Mouse (Mus musculus) intestine, postnatal 0 days (tissue): ENCODE data around the gene Shroom1. TPM values are rescaled to one million over a fixed set of nuclear protein-coding genes. Genes with fewer than 3 reads are reported as not detected.
A peak's percentile ranks its signal among the peaks of the same experiment; 100 is the strongest.

Experiments used
- ATAC-seq: fragments of 200-750 bp; cut with Nextera tagmentation; 2 replicates; pipeline ENCODE4 v1.8.0; 2017; ENCODE audit warnings: mild to moderate bottlenecking, moderate TSS enrichment, moderate library complexity
- H3K27ac ChIP-seq: fragments of 300-500 bp; sonication (generic); 2 replicates; pipeline ENCODE4 v1.5.1; 2014; ENCODE audit warnings: mild to moderate bottlenecking, low read depth, low read length, moderate library complexity
- H3K27me3 ChIP-seq: fragments of 300-500 bp; sonication (generic); replicated peaks from 2 replicates; pipeline ENCODE4 v1.6.1; 2014; ENCODE audit warnings: low read length, mixed read lengths; ENCODE audit not compliant: control insufficient read depth, insufficient read depth
- H3K36me3 ChIP-seq: fragments of 300-500 bp; sonication (generic); 2 replicates; pipeline ENCODE4 v1.6.1; 2014; ENCODE audit warnings: mild to moderate bottlenecking, moderate library complexity; ENCODE audit not compliant: control insufficient read depth, insufficient read depth
- H3K4me1 ChIP-seq: fragments of 300-500 bp; sonication (generic); replicated peaks from 2 replicates; pipeline ENCODE4 v1.6.1; 2014; ENCODE audit warnings: antibody characterized with exemption, low read length, mixed read lengths; ENCODE audit not compliant: control insufficient read depth, insufficient read depth
- H3K4me2 ChIP-seq: fragments of 300-500 bp; sonication (generic); replicated peaks from 2 replicates; pipeline ENCODE4 v1.6.1; 2014; ENCODE audit warnings: low read depth, mild to moderate bottlenecking, moderate library complexity
- H3K4me3 ChIP-seq: fragments of 300-500 bp; sonication (generic); 2 replicates; pipeline ENCODE4 v1.5.1; 2014; ENCODE audit warnings: low read depth, low read length
- H3K9ac ChIP-seq: fragments of 300-500 bp; sonication (generic); 2 replicates; pipeline ENCODE4 v1.6.1; 2014; ENCODE audit warnings: mild to moderate bottlenecking, low read depth, low read length
- H3K9me3 ChIP-seq: fragments of 300-500 bp; sonication (generic); 2 replicates; pipeline ENCODE4 v1.6.1; 2016; ENCODE audit warnings: mixed run types; ENCODE audit not compliant: control insufficient read depth
- CTCF ChIP-seq: sonication (generic); IDR thresholded peaks from 2 replicates; pipeline ENCODE4 v1.5.1; 2016; ENCODE audit warnings: low read depth, mild to moderate bottlenecking, control low read depth, antibody characterized with exemption, moderate library complexity
- WGBS: fragments of 180-500 bp; shearing (Covaris S2); extraction: QIAGEN DNeasy Blood & Tissue Kit; methylation state at CpG from one replicate; pipeline ENCODE4 v1.1.7; 2014; 5-methylcytosine and 5-hydroxymethylcytosine counted together
- polyA plus RNA-seq: library from polyadenylated mRNA; unstranded; fragments of >200 nt; fragmentation: Nextera tagmentation; extraction: Ambion mirVana; gene quantifications from 2 replicates; pipeline ENCODE4 v1.2.1, GENCODE M21; 2015

Gene Shroom1
- polyA plus RNA-seq, 1 experiment from 2014 or later, result 3.7 TPM

- Histone ChIP-seq H3K4me1 (0 out of 2 replicates have a peak, but pooled peaks cover 4% of the 10 kb centered on the region), H3K36me3 (no peaks in the 10 kb centered on the region), H3K27me3 (no peaks in the 10 kb centered on the region), H3K4me2 (0 out of 2 replicates have a peak overlapping the region, but pooled peaks have one; percentile 27), H3K4me3 (no peak overlapping the region), H3K27ac (peak overlapping the region; percentile 86), H3K9ac (no peak overlapping the region), H3K9me3 (no peaks in the 10 kb centered on the region)
- 15% methylated on average over 15 of the region's 15 CpGs for WGBS
- no peak for TF ChIP-seq CTCF
- ATAC-seq, result peak; percentile 82
These were observed 6.8 kb upstream of the Shroom1 start for GRCm38 (mm10) chr11:53450070-53450705.

GRCm38 (mm10) chr11:53451361-53451760 is 5.6 kb upstream of the Shroom1 start:
- Histone ChIP-seq H3K36me3 (no peaks in the 10 kb centered on the region), H3K4me3 (no peak overlapping the region), H3K4me2 (no peak overlapping the region), H3K9ac (no peak overlapping the region), H3K27me3 (no peaks in the 10 kb centered on the region), H3K27ac (peak overlapping the region; percentile 86), H3K9me3 (no peaks in the 10 kb centered on the region), H3K4me1 (0 out of 2 replicates have a peak, but pooled peaks cover 4% of the 10 kb centered on the region)
- 13% methylated on average over 2 of the region's 2 CpGs for WGBS
- peak; percentile 64 for ATAC-seq
- TF ChIP-seq CTCF, result no peak

GRCm38 (mm10) chr11:53452396-53452795 is 4.6 kb upstream of the Shroom1 start:
- Histone ChIP-seq H3K36me3 (no peaks in the 10 kb centered on the region), H3K4me3 (no peak overlapping the region), H3K9ac (no peak overlapping the region), H3K27me3 (no peaks in the 10 kb centered on the region), H3K27ac (no peak overlapping the region), H3K4me1 (0 out of 2 replicates have a peak, but pooled peaks cover 4% of the 10 kb centered on the region), H3K9me3 (no peaks in the 10 kb centered on the region), H3K4me2 (no peak overlapping the region)
- no peak for TF ChIP-seq CTCF
- no peak for ATAC-seq
- 97% methylated on average over 9 of the region's 9 CpGs for WGBS

GRCm38 (mm10) chr11:53453031-53453430 is 4.0 kb upstream of the Shroom1 start:
- no peaks in the 10 kb centered on the region for H3K27me3 ChIP-seq
- 0 out of 2 replicates have a peak, but pooled peaks cover 4% of the 10 kb centered on the region for H3K4me1 ChIP-seq
- no peak overlapping the region for H3K27ac ChIP-seq
- ATAC-seq, result no peak
- no peaks in the 10 kb centered on the region for H3K9me3 ChIP-seq
- H3K9ac ChIP-seq, result no peak overlapping the region
- WGBS, result 64% methylated on average over 5 of the region's 5 CpGs
- H3K36me3 ChIP-seq, result no peaks in the 10 kb centered on the region
- no peak for TF ChIP-seq CTCF
- H3K4me3 ChIP-seq, result no peak overlapping the region
- H3K4me2 ChIP-seq, result no peak overlapping the region

- no peaks in the 10 kb centered on the region for H3K36me3 ChIP-seq
- peak overlapping the region; percentile 96 for H3K4me2 ChIP-seq
- TF ChIP-seq CTCF, result peak; percentile 67
- peak; percentile 46 for ATAC-seq
- WGBS, result 15% methylated on average over 29 of the region's 29 CpGs
- peak overlapping the region; percentile 66; the same call in 1 of the 2 replicates for H3K27ac ChIP-seq
- no peaks in the 10 kb centered on the region for H3K4me1 ChIP-seq
- no peaks in the 10 kb centered on the region for H3K9me3 ChIP-seq
- peak overlapping the region; percentile 80 for H3K9ac ChIP-seq
- H3K27me3 ChIP-seq, result peaks cover 5% of the 10 kb centered on the region; the same call in 1 of the 2 replicates
- peak overlapping the region; percentile 61 for H3K4me3 ChIP-seq
These were observed 458 bp downstream of the Shroom1 start for GRCm38 (mm10) chr11:53457372-53457954.

GRCm38 (mm10) chr11:53458996-53459395 is 2.0 kb downstream of the Shroom1 start:
- no peaks in the 10 kb centered on the region for H3K4me1 ChIP-seq
- no peak overlapping the region for H3K4me3 ChIP-seq
- H3K27me3 ChIP-seq, result peaks cover 21% of the 10 kb centered on the region
- H3K9me3 ChIP-seq, result no peaks in the 10 kb centered on the region
- H3K27ac ChIP-seq, result no peak overlapping the region
- H3K9ac ChIP-seq, result no peak overlapping the region
- 58% methylated on average over 3 of the region's 3 CpGs for WGBS
- ATAC-seq, result no peak
- TF ChIP-seq CTCF, result no peak
- no peak overlapping the region for H3K4me2 ChIP-seq
- H3K36me3 ChIP-seq, result no peaks in the 10 kb centered on the region
